Mouse (Mus musculus) urinary bladder, postnatal 4 days (tissue): ENCODE measurements around the gene Il1r2.

Experiments used
- DNase-seq, 2 experiments: peaks; one replicate each; pipeline ENCODE4 v3.0.0; 2021 to 2022; ENCODE audit warnings: low spot score in 2 of 2

The Il1r2 gene

DNA sequence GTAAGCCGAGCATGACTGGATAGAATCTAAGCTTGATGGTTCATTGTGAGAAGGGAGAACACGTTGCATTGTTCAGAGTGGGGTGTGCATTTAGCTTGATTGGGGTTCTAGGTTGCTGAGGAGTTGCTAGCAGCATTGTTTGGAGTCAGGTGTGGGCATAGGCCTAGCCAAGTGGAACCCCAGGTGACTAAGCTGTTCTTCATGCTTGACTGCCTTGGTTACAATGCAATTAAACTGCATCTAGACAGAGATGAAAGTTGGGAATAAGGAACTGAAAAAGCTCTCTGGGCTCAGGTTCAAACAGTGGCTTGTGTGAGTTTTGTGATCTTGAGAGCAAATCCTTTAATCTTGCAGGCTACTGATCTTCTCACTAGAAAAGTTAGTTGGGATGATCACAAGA, 55.4 kb downstream of the Il1r2 start:
- DNase-seq, result no peak

DNA sequence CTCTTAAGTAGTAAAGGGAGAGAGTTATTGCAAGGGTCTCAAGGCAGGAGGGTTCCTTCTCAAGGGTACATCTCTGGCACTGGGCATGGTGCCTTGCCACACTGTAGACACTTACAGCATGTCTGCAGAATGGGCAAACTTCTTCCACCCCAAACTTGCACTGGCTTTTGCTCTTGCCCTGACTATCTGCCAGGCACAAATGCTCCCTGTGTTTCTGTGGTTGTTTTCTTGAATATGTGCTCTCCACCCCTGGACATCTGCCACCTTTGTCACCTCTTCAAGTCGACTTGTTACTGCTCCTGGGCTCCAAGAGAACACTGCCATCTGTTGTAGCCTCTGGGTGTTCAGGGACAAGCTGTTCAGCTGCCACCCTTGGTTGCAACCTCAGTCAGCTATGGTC, 57.8 kb downstream of the Il1r2 start:
- DNase-seq, result no peak

DNA sequence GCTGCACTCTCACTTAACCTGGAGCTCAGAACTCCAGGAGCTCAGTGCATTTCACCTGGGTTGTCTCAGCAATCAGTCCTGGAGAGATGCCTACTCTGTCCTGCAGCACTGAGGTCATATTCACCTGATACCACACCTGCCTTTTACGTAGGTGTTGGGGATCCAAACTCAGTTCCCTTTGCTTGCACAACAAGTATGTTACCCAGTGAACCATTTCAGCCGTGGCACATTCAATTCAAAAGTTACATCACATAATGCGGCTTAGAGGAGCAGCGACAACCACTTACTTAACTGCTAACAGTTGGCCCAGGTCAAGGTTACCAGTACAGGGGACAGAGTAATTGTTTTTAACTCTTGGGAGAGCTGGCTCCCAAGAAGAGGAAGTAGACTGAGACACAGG, 58.8 kb downstream of the Il1r2 start:
- no peak for DNase-seq

DNA sequence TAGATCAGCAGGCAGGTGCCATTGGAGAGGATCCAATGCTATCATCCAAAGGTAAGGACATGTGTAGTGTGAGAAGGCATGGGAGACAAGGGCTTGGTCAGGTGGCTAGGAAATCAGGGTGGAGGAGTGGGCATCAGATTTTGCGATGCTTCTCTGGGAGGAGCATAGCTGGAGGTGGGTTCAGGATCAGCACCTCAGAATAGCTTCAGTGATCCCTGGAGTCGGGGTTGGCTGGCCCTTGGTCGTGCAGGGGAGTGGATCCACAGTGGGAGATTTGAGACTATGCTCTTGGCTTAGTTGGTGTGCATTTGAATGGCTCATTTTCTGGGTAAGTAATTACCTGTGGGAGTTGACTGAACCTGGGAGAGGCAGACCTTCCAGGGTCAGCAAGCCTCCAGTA, 59.7 kb downstream of the Il1r2 start:
- no peak for DNase-seq

DNA sequence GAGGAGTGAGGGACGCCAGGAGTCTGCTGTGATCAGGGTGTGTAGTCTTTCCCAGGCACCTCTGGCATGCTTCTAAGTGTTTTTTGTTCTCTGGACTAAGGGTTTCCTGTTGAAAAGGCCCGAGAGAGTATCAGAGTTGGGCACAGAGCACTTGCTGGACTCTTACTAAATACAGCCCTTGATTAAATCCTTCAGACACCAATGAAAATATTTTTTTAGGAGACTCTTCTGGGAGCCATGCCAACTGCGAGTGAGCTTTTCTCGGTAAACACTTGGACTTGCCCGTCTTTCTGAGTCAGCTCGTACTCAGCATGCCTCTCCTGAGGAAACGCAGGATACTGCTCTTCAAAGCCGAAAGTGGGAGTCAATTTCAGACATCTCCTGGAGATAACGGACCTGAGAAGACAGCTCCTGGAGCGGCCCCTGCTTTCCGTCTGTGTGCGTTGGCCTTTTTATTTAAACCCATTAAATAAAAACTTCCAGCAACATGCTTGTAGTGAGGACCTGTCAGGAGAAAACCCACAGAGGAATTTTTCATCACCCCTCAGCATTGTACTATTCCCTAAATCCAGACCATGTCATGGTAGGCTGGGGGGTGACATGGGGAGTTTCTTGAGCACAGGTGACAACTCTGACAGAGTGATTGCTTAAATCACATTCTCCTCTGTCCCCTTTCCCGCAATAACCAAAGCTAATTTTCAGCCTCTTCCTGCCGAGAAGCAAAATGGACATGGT, 66.1 kb downstream of the Il1r2 start:
- DNase-seq, result peak; percentile 64 to 75

DNA sequence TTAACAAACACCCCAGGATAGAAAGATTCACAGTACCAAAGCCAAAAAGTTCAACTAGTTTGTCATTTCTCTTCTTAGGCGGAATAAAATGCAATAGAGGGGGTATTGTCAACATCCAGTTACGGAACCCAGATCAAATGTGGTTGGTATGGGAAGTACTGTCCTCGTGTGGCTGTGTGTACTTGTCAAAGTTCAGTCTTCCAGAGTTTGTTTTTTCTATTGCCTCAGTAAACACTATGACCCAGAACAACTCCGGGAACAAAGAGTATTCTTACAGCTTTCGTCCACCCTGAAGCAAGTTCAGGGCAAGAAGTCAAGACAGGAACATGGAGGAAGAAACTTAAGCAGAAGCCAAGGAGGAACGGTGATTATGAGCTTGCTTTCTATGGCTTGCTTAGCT, 82.2 kb downstream of the Il1r2 start:
- no peak for DNase-seq

DNA sequence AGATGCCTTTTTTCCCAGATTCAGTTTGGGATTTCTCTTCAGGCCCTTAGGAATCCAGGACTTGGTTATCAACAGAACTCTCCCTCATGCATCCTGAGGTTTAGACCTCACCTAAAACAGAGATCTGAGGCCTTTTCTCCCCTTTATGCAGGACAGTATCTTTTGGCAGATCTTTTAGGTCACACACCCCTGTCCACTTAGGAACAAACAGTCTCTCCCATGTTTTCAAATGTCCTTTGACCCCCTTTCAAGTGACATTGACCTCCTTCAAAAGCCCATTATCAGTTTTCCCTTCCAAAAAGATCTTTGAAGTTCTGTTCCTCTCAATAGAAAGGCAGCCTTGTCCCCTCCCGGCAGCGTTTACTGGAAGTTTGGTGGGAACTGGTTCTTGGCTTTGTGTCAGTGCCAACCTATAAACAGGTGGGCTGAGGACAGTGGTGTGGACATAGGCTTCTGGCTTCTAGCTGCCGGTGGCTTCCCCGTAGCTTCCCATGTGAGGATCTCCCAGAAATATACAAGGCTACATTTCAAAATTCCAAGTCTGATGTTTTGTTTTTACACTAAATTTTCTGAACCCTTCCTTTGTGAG, 89.5 kb downstream of the Il1r2 start:
- no peak for DNase-seq

DNA sequence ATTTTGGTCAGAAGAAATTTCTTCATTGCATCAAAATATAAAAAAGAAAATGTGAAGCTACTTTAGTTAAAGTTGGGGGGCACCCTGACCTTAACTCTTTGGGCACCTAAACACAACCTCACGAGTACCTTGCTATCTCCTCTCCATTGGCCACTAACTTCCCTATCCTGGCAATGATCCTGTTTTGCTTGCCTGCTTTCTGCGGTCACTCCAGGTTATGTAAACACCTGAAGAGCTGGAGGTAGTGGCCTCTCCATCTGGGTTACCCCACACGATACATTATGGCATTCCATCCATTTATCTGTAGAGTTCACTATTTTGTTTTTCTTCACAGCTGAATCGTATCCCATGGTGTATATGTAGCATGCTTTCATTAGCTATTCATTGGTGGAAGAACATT, 90.5 kb downstream of the Il1r2 start:
- no peak for DNase-seq

DNA sequence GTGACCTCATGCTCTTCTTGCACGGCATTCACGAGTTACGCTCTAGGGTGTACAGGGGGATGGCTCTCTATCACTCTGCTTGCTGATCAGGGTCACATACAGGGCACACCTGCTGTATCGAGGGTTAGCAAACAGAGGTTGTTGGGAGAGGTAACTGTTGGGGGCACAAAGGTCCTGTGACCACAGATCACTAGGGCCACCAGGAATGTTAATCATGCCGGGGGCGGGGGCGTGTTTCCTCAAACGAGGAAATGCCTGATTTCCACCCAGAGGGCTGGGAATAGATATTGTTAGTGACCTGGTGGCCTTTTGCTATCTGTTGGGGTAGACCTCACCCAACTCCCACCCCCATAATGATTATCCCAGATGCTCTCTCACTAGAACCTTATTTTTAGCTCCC, 93.7 kb downstream of the Il1r2 start:
- DNase-seq, result no peak

DNA sequence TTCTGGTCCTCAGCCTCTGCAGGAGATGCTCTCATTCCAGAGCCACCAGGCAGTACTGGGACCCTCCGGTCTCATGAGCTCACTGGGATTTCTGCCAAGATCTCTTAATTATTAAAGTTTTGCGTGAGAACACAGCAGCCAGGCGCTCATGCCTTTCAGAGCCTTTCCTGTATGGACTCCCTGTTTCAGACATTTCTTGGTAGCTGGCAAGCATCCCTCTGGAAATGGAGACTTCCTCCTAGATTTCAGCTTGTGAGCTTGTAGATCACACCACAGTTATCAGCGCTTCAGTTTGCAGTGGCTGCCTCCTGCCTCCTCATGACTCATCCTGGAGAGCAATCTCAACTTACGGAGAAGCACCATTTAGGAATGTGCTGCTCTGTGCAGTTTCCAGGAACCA, 98.0 kb downstream of the Il1r2 start:
- no peak for DNase-seq

DNA sequence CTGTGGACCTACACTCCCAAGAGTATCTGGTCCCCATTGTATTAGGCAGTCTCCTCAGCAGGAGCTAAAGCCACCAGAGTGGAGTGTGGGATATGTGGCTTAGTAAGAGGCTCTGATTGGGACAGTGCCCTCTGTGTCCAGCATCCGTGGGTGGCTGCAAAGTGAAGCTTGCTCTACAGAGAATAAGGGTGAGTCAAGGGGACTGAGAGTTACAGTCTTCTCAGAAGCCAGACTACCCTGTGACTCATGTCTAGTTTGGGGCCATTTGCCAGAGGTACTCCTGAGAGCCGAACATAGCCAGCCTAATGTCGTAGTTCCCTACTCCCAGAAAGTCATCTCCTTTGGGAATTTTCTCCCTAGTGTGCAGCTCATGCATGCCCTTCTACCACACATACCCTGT, 100.3 kb downstream of the Il1r2 start:
- no peak for DNase-seq
